Mouse (Mus musculus): Measurements from ENCODE around the gene Cep63.

- TF ChIP-seq POLR2A (IDR thresholded peaks at IDR 0.05; ENCODE audit: low read depth, low read length) (no peak), CTCF (IDR thresholded peaks at IDR 0.05; ENCODE audit: extremely low read depth, insufficient read depth, insufficient read length, insufficient replicate concordance) (no peak)
Measured at GRCm38 (mm10) chr9:102609221-102609620, 17.1 kb downstream of the Cep63 start.

Data from spleen, adult 2 months (tissue).